ENCODE assay signal across 11 mouse cellular contexts in genomic region chr5:111186600-111186999, GRCm38 (mm10).
DNase-seq lines count a peak whose midpoint lies in the region; ATAC-seq and TF ChIP-seq lines count a peak whose summit lies in the region.
"Had no signal": no experiment of that assay in that cellular context is flagged by ENCODE, and none has a peak within 500 bp of the region (broad histone marks: within the 10 kb centered on the region; RNA-seq: fewer than 3 reads in every experiment).

No protein-coding gene starts in this region.

- ATAC-seq in midbrain, embryonic 11.5 days (ENCODE audit: low FRiP score), result 0 out of 2 replicates have a peak, but pooled peaks have one; percentile 40
- ATAC-seq in midbrain, embryonic 15.5 days (replicated peaks), result no peak

- no peak overlapping the region for H3K9ac ChIP-seq in midbrain, embryonic 11.5 days (ENCODE audit: low read length)
- no peak overlapping the region for H3K9ac ChIP-seq in midbrain, embryonic 15.5 days
- H3K9ac ChIP-seq: heart, embryonic 15.5 days; limb, embryonic 15.5 days had no signal

- peak; percentile 38 for DNase-seq in adrenal gland, postnatal 10 days
- DNase-seq in adrenal gland, postnatal 4 days (ENCODE audit: low spot score in 2 of 2), result no peak
- DNase-seq in kidney, adult 2 months, result no peak
- DNase-seq in kidney, adult 11 months, result no peak
- DNase-seq in midbrain, embryonic 11.5 days (ENCODE audit: low spot score, missing footprints), result no peak
- DNase-seq in lung, postnatal 36 days, result peak; percentile 35
- no peak for DNase-seq in heart, postnatal 10 days
- DNase-seq: thymus, adult 18-20 months had no signal

- 50% methylated on average over 11 of the region's 11 CpGs for WGBS in kidney, adult 2 months
- WGBS in midbrain, embryonic 11.5 days, result 38% methylated on average over 11 of the region's 11 CpGs
- WGBS in midbrain, embryonic 15.5 days, result 46% methylated on average over 11 of the region's 11 CpGs

- no peaks in the 10 kb centered on the region for H3K36me3 ChIP-seq in kidney, adult 2 months (ENCODE audit: control insufficient read depth, insufficient read depth, low read length)
- H3K36me3 ChIP-seq in midbrain, embryonic 11.5 days (ENCODE audit: control insufficient read depth, insufficient read depth, low read length), result no peaks in the 10 kb centered on the region
- no peaks in the 10 kb centered on the region for H3K36me3 ChIP-seq in midbrain, embryonic 15.5 days (replicated peaks)

- no peak overlapping the region for H3K4me2 ChIP-seq in midbrain, embryonic 11.5 days
- H3K4me2 ChIP-seq in midbrain, embryonic 15.5 days, result no peak overlapping the region
- H3K4me2 ChIP-seq: heart, embryonic 15.5 days; limb, embryonic 15.5 days had no signal

- no peaks in the 10 kb centered on the region for H3K9me3 ChIP-seq in midbrain, embryonic 11.5 days (ENCODE audit: control insufficient read depth, low read length)
- H3K9me3 ChIP-seq in midbrain, embryonic 15.5 days, result no peaks in the 10 kb centered on the region
- H3K9me3 ChIP-seq: heart, embryonic 15.5 days; limb, embryonic 15.5 days had no signal

- no peaks in the 10 kb centered on the region for H3K27me3 ChIP-seq in kidney, adult 2 months (replicated peaks; ENCODE audit: control insufficient read depth, insufficient read depth, low read length)
- H3K27me3 ChIP-seq in midbrain, embryonic 11.5 days (ENCODE audit: control insufficient read depth, insufficient read depth, low read length), result no peaks in the 10 kb centered on the region
- H3K27me3 ChIP-seq in midbrain, embryonic 15.5 days (replicated peaks), result no peaks in the 10 kb centered on the region
- H3K27me3 ChIP-seq: heart, embryonic 15.5 days; limb, embryonic 15.5 days had no signal

- H3K27ac ChIP-seq in kidney, adult 2 months (ENCODE audit: insufficient read depth, low read depth, low read length), result no peak overlapping the region
- H3K27ac ChIP-seq in midbrain, embryonic 11.5 days (ENCODE audit: low read depth, low read length), result no peak overlapping the region
- no peak overlapping the region for H3K27ac ChIP-seq in midbrain, embryonic 15.5 days
- H3K27ac ChIP-seq: heart, embryonic 15.5 days; limb, embryonic 15.5 days had no signal

- no peak overlapping the region for H3K4me3 ChIP-seq in kidney, adult 2 months (ENCODE audit: insufficient read depth, low read depth, low read length)
- no peak overlapping the region for H3K4me3 ChIP-seq in midbrain, embryonic 11.5 days (ENCODE audit: low read depth, low read length)
- H3K4me3 ChIP-seq in midbrain, embryonic 15.5 days, result no peak overlapping the region
- H3K4me3 ChIP-seq: heart, embryonic 15.5 days; limb, embryonic 15.5 days had no signal

- TF ChIP-seq CTCF in kidney, adult 2 months (conservative IDR thresholded peaks at IDR 0.05; ENCODE audit: insufficient read depth, insufficient read length, low read depth, low read length), result peak; percentile 37; the same call in 1 of the 2 replicates

- intact Hi-C loops in heart, postnatal 10 days (cut with DNase I), result no loop called here

- peaks cover 4% of the 10 kb centered on the region; the same call in 1 of the 2 replicates for H3K4me1 ChIP-seq in kidney, adult 2 months (ENCODE audit: control insufficient read depth, insufficient read depth, low read length)
- H3K4me1 ChIP-seq in midbrain, embryonic 11.5 days (ENCODE audit: control insufficient read depth, insufficient read depth, low read length), result peaks cover 6% of the 10 kb centered on the region
- peaks cover 24% of the 10 kb centered on the region for H3K4me1 ChIP-seq in midbrain, embryonic 15.5 days

- no peak for TF ChIP-seq POLR2A in kidney, adult 2 months (IDR thresholded peaks at IDR 0.05; ENCODE audit: low read depth, low read length)

Comparison
In these comparisons a context has a peak if more than half of its experiments do, and no peak if none do; other contexts are left out.
1. DNase-seq: peak in adrenal gland, postnatal 10 days (single experiment) and lung, postnatal 36 days (single experiment); none in adrenal gland, postnatal 4 days (0 of 2), kidney, adult 2 months (single experiment), kidney, adult 11 months (single experiment), midbrain, embryonic 11.5 days (single experiment) and heart, postnatal 10 days (0 of 2).